8 mouse cellular contexts compared by ENCODE assay signal in the genomic region with DNA sequence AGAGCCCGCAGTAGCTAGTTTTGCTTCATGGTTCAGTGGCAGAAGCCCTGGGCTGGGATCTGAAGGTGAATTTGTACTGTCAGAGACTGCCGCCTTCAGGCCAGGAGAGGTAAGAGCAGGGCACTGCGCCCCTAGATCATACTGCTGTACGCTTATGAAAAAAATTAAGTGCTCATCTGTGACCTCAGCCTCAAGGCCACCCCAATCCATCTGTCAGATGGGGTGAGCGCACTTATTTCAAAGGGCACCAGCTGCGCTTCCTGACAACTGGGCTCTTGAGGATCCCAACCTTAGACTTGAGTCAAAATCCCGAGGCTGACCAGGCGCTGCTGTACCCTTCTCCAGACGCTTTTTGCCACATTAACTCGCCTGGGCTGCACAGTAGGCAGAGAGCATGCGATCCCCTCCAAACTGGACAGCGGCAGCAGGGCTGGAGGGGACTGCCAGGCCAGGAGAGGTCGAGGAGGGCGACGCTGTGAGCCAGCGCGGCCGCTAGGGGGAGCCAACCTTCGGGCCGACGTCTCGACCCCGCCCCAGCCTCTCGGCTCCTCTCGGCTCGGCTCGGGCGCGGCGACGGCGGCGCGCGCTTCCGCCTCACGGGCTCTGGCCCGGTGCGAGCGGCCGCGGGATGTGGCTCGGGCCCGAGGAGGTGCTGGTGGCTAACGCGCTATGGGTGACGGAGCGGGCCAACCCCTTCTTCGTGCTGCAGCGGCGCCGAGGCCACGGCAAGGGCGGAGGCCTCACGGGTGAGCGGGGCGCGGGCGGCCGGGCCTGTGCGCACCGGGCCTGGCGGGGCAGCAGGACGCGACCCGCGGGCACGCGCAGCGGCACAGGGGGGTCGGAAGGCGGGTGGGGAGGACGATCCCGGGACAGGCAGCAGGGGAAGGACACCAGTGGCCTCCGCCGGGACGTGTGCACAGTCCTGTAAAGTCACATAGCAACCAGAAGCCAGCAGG. TPM values are rescaled to one million over a fixed set of nuclear protein-coding genes. Genes with fewer than 3 reads are reported as not detected.
DNase-seq lines count a peak whose midpoint lies in the region; ATAC-seq and TF ChIP-seq lines count a peak whose summit lies in the region.

TSS of gene Tbc1d9b (plus strand) at position 586 of the 956 bp plus-strand sequence.

- H3K27me3 ChIP-seq in MEL (ENCODE audit: control insufficient read depth in 1 of 2, insufficient read depth in 2 of 2, low read length in 2 of 2), result no peaks in the 10 kb centered on the region
- no peaks in the 10 kb centered on the region for H3K27me3 ChIP-seq in cerebellum, adult 2 months (ENCODE audit: control insufficient read depth, insufficient read depth, low read length)
- H3K27me3 ChIP-seq in lung, embryonic 16.5 days (ENCODE audit: control insufficient read depth, insufficient read depth, low read depth, low read length), result no peaks in the 10 kb centered on the region

- TF ChIP-seq POLR2A in MEL (IDR thresholded peaks at IDR 0.05; ENCODE audit: control insufficient read depth in 1 of 2, insufficient read depth in 1 of 2, low read depth in 1 of 2, low read length in 2 of 2, poor library complexity in 1 of 2), result peak; percentile 81
- TF ChIP-seq POLR2A in cerebellum, adult 2 months (IDR thresholded peaks at IDR 0.05; ENCODE audit: borderline replicate concordance, insufficient read depth, low read length), result peak; percentile 84

- H3K4me2 ChIP-seq in lung, embryonic 16.5 days (ENCODE audit: low read depth, low read length), result peak within 1 kb of the TSS; percentile 93

- TF ChIP-seq CTCF in MEL (IDR thresholded peaks at IDR 0.05 in 2 of 3, conservative IDR thresholded peaks at IDR 0.05 in 1 of 3; ENCODE audit: control insufficient read depth in 1 of 3, insufficient read depth in 1 of 3, low read depth in 2 of 3, low read length in 3 of 3, poor library complexity in 1 of 3, severe bottlenecking in 1 of 3), result peak; percentile 87 to 99 (median 99)
- TF ChIP-seq CTCF in cerebellum, adult 2 months (IDR thresholded peaks at IDR 0.05; ENCODE audit: borderline replicate concordance, insufficient read depth, low read depth, low read length), result peak; percentile 95

- no peaks in the 10 kb centered on the region for H3K9me3 ChIP-seq in MEL (replicated peaks; ENCODE audit: insufficient read depth, low read length)
- H3K9me3 ChIP-seq in lung, embryonic 16.5 days (ENCODE audit: control insufficient read depth, low read length), result no peaks in the 10 kb centered on the region

- TF ChIP-seq RAD21 in MEL (IDR thresholded peaks at IDR 0.05; ENCODE audit: low read depth, low read length), result peak; percentile 100

- WGBS in cerebellum, adult 2 months, result under 1% methylated on average over 76 of the region's 77 CpGs
- under 1% methylated on average over 74 of the region's 77 CpGs for WGBS in lung, embryonic 16.5 days

- peaks cover 0 to 19% of the 10 kb centered on the region in 2 experiments; a peak in 2 of 4 replicates for H3K36me3 ChIP-seq in MEL (ENCODE audit: control insufficient read depth in 1 of 2, insufficient read depth in 2 of 2, low read length in 2 of 2)
- no peaks in the 10 kb centered on the region; the same call in 1 of the 2 replicates for H3K36me3 ChIP-seq in lung, embryonic 16.5 days (ENCODE audit: control insufficient read depth, insufficient read depth, low read length)

- no peak for TF ChIP-seq EP300 in MEL (IDR thresholded peaks at IDR 0.05; ENCODE audit: low read depth in 1 of 2, low read length in 2 of 2)

- peak within 1 kb of the TSS; percentile 61 to 73 for H3K4me3 ChIP-seq in MEL (ENCODE audit: control insufficient read depth in 1 of 2, insufficient read depth in 1 of 2, low read depth in 2 of 2, low read length in 2 of 2)
- H3K4me3 ChIP-seq in cerebellum, adult 2 months (replicated peaks; ENCODE audit: insufficient read depth, low read depth, low read length), result peak within 1 kb of the TSS; percentile 60
- peak within 1 kb of the TSS; percentile 85 for H3K4me3 ChIP-seq in lung, embryonic 16.5 days (ENCODE audit: low read length)

- peaks cover 15% of the 10 kb centered on the region for H3K79me2 ChIP-seq in MEL (ENCODE audit: control insufficient read depth, insufficient read depth, low read length, poor library complexity)

- peak; percentile 78 to 87 for ATAC-seq in hematopoietic stem cell, adult 5-6 weeks (replicated peaks in 1 of 2; ENCODE audit: insufficient read depth in 1 of 2, low FRiP score in 2 of 2, low TSS enrichment in 1 of 2, low read depth in 1 of 2, poor library complexity in 2 of 2, severe bottlenecking in 2 of 2)
- peak; percentile 95 for ATAC-seq in lung, embryonic 16.5 days (ENCODE audit: low read depth)

- H3K9ac ChIP-seq in MEL (ENCODE audit: control insufficient read depth, low read depth, low read length, poor library complexity, severe bottlenecking), result peak within 1 kb of the TSS; percentile 86
- H3K9ac ChIP-seq in lung, embryonic 16.5 days (ENCODE audit: low read length), result peak within 1 kb of the TSS; percentile 99

- peaks cover 11 to 22% of the 10 kb centered on the region in 2 experiments for H3K4me1 ChIP-seq in MEL (ENCODE audit: control insufficient read depth in 1 of 2, insufficient read depth in 2 of 2, low read length in 2 of 2)
- H3K4me1 ChIP-seq in cerebellum, adult 2 months (ENCODE audit: control insufficient read depth, insufficient read depth, low read length), result peaks cover 7% of the 10 kb centered on the region; the same call in 1 of the 2 replicates
- peaks cover 15% of the 10 kb centered on the region; the same call in 1 of the 2 replicates for H3K4me1 ChIP-seq in lung, embryonic 16.5 days (replicated peaks; ENCODE audit: control insufficient read depth, insufficient read depth, low read length)

- H3K27ac ChIP-seq in MEL (ENCODE audit: control insufficient read depth, low read depth, low read length), result peak within 1 kb of the TSS; percentile 58
- peak within 1 kb of the TSS; percentile 99 for H3K27ac ChIP-seq in cerebellum, adult 2 months (ENCODE audit: insufficient read depth, low read length)
- H3K27ac ChIP-seq in lung, embryonic 16.5 days (ENCODE audit: low read length), result peak within 1 kb of the TSS; percentile 88

- DNase-seq in MEL (ENCODE audit: low read depth, low spot score), result peak; percentile 97
- DNase-seq in cerebellum, adult 2 months, result peak; percentile 90 to 94
- peak; percentile 87 for DNase-seq in forelimb bud, embryonic 11.5 days (ENCODE audit: low read depth, low spot score)
- peak; percentile 90 for DNase-seq in layer of hippocampus, adult 9-10 months (ENCODE audit: low spot score)
- DNase-seq in ovary, postnatal 10 days (ENCODE audit: low spot score), result peak; percentile 76
- DNase-seq in thymus, postnatal 10 days (ENCODE audit: low spot score in 2 of 2), result peak; percentile 82 to 94

TF ChIP-seq in MEL, 35 proteins besides CTCF, POLR2A, EP300 and RAD21 (continues in another document):
- TF ChIP-seq HCFC1 (IDR thresholded peaks at IDR 0.05; ENCODE audit: low read depth, low read length) (peak; percentile 5; the same call in 1 of the 2 replicates), TBP (IDR thresholded peaks at IDR 0.05; ENCODE audit: low read depth, low read length) (peak; percentile 28), CHD2 (IDR thresholded peaks at IDR 0.05; ENCODE audit: low read length) (no peak), MYC (IDR thresholded peaks at IDR 0.05; ENCODE audit: low read depth, low read length) (no peak; the same call in 1 of the 2 replicates), USF2 (IDR thresholded peaks at IDR 0.05; ENCODE audit: borderline replicate concordance in 1 of 2, insufficient read depth in 1 of 2, low read depth in 1 of 2, low read length in 2 of 2) (no peak), UBTF (IDR thresholded peaks at IDR 0.05; ENCODE audit: borderline replicate concordance, insufficient read depth, low read depth, low read length) (peak; percentile 79; the same call in 1 of the 2 replicates), BHLHE40 (IDR thresholded peaks at IDR 0.05; ENCODE audit: borderline replicate concordance, low read depth, low read length) (peak; percentile 4; the same call in 1 of the 2 replicates), SMC3 (IDR thresholded peaks at IDR 0.05; ENCODE audit: low read depth, low read length) (peak; percentile 94), USF1 (IDR thresholded peaks at IDR 0.05; ENCODE audit: low read depth, low read length) (no peak), E2F4 (IDR thresholded peaks at IDR 0.05; ENCODE audit: borderline replicate concordance, low read depth, low read length) (no peak), ETS1 (IDR thresholded peaks at IDR 0.05; ENCODE audit: low read depth, low read length) (0 out of 2 replicates have a peak, but pooled peaks have one; percentile 32), ELF1 (IDR thresholded peaks at IDR 0.05; ENCODE audit: low read depth, low read length) (peak; percentile 86), MAZ (IDR thresholded peaks at IDR 0.05; ENCODE audit: low read depth, low read length) (peak; percentile 85), GABPA (IDR thresholded peaks at IDR 0.05; ENCODE audit: low read depth, low read length) (no peak), JUND (IDR thresholded peaks at IDR 0.05; ENCODE audit: low read depth, low read length) (no peak), POLR2AphosphoS2 (IDR thresholded peaks at IDR 0.05; ENCODE audit: low read length) (no peak), MXI1 (IDR thresholded peaks at IDR 0.05; ENCODE audit: low read depth, low read length) (peak; percentile 59), MYB (IDR thresholded peaks at IDR 0.05; ENCODE audit: low read depth, low read length) (no peak), GATA1 (IDR thresholded peaks at IDR 0.05; ENCODE audit: low read depth, low read length) (no peak), KAT2A (conservative IDR thresholded peaks at IDR 0.05; ENCODE audit: low read depth, low read length) (no peak; the same call in 1 of the 2 replicates), ZNF384 (IDR thresholded peaks at IDR 0.05; ENCODE audit: low read depth, low read length) (peak; percentile 79), ZC3H11A (IDR thresholded peaks at IDR 0.05; ENCODE audit: low read depth, low read length) (peak; percentile 98), RCOR1 (IDR thresholded peaks at IDR 0.05; ENCODE audit: low read depth, low read length) (no peak), POLR2AphosphoS5 (IDR thresholded peaks at IDR 0.05; ENCODE audit: borderline replicate concordance, low read depth, low read length) (no peak), ZMIZ1 (IDR thresholded peaks at IDR 0.05; ENCODE audit: low read depth, low read length) (peak; percentile 78; the same call in 1 of the 2 replicates), TCF12 (IDR thresholded peaks at IDR 0.05; ENCODE audit: low read depth, low read length) (peak; percentile 51), TAL1 (IDR thresholded peaks at IDR 0.05; ENCODE audit: low read length) (no peak)

RNA-seq across cellular contexts. Expression of gene Tbc1d9b, which starts in this region (rescaled TPM):
- 17.7 and 18.6 TPM in 2 replicates for total RNA-seq in MEL (2012; rRNA removed)
- 10 to 100 TPM in 1 of 2 experiments, not detected in 1; 32.5 TPM for polyA plus RNA-seq in MEL (2012; ENCODE audit: insufficient read depth in 1 of 2, insufficient read length in 2 of 2, low read depth in 1 of 2, low replicate concordance in 2 of 2, missing spikeins in 1 of 2)
- 118 and 124 TPM in 2 replicates for polyA plus RNA-seq in cerebellum, adult 2 months (2012; rRNA removed)
- total RNA-seq in hematopoietic stem cell, adult 5-6 weeks (2017), result 89.9 and 124 TPM in 2 replicates
- polyA plus RNA-seq in lung, embryonic 16.5 days (2015; fragmentation: Nextera tagmentation; extraction: Ambion mirVana), result 45.2 and 47.9 TPM in 2 replicates

Comparison
In these comparisons a context has a peak if more than half of its experiments do, and no peak if none do; other contexts are left out.
1. Peak in every context shown above with its lines: DNase-seq, ATAC-seq, H3K4me3 ChIP-seq and H3K27ac ChIP-seq.